Mouse (Mus musculus): ENCODE data around the gene Jph4. TPM values are rescaled to one million over a fixed set of nuclear protein-coding genes. Genes with fewer than 3 reads are reported as not detected.

Jph4 gene
- polyA plus RNA-seq, 1 experiment from 2014 or later, result 45.1 TPM

DNA sequence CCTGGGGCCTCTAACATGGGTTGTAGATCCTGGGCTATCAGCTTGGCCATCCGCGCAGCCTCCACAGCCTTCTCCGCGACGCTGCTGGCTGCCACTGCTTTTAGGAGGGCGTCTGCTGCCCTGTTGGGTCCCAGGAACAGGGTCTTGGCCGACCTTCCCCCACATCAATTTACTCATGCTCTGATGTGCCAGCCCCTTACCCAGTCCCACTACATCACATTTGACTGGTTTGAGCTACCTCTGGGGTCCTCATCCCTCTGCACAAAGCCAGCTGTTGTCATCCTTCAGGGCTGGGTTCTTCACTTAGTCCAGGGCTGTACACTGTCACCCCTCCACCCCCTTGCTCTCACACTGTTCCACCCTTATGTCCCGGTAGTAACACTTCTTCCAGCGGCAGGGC is 6.7 kb downstream of the Jph4 start:
- Histone ChIP-seq H3K36me3 (ENCODE audit: control insufficient read depth, insufficient read depth) (peaks cover 3% of the 10 kb centered on the region; the same call in 1 of the 2 replicates), H3K9ac (replicated peaks; ENCODE audit: low read depth, low read length) (peak overlapping the region; percentile 38; the same call in 1 of the 2 replicates), H3K4me3 (replicated peaks; ENCODE audit: low read length) (no peak overlapping the region), H3K9me3 (ENCODE audit: control insufficient read depth, low read length) (no peaks in the 10 kb centered on the region), H3K27ac (ENCODE audit: low read length) (peak overlapping the region; percentile 67), H3K4me1 (replicated peaks; ENCODE audit: control insufficient read depth, insufficient read depth, low read length) (peaks cover 80% of the 10 kb centered on the region), H3K4me2 (ENCODE audit: low read length) (0 out of 2 replicates have a peak overlapping the region, but pooled peaks have one; percentile 4), H3K27me3 (replicated peaks; ENCODE audit: control insufficient read depth, insufficient read depth, low read length) (0 out of 2 replicates have a peak, but pooled peaks cover 2% of the 10 kb centered on the region)
- 42% methylated on average over 9 of the region's 9 CpGs for WGBS
- ATAC-seq, result no peak

DNA sequence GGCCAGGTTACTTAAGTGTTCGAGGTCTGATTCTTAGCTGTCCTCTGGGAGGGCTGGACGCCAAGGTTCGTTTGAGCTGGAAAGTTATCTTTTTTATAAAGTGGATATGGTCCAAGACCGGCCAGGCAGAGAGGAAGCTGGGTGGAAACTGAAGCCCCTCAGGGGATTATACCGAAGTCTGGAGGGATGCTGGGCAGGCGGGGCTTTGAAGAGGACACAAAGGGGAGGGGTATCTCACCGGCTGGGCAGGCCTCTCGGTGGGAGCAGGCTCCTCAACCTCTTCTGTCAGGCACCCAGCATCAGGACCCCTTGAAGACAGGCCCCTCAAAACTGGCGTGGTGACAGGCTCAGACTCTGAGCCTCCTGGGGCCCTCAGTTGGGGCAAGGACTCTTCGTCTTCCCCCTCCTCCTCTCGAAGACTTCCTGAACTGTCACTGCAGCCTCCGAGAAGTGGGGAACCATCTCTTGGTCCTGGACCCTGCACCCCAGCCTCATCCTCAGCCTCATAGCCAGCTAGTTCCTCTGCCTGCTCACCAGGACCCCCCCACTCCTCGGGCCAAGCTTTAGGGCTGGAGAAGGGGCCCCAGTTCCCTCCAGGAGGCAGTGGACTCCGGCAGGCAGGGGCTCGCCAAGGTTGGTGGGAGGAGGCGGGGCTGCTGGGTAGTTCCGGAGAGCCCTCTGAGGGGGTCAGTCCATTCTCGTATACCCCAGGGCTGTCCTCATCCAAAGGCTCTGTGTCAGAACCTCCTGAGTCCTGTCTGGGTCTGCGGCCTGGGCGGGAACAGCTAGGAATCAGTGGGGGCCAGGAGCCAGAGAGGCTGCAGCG is 7.5 kb downstream of the Jph4 start:
- Histone ChIP-seq H3K4me3 (replicated peaks; ENCODE audit: low read length) (no peak overlapping the region), H3K4me2 (ENCODE audit: low read length) (peak overlapping the region; percentile 40), H3K27me3 (replicated peaks; ENCODE audit: control insufficient read depth, insufficient read depth, low read length) (0 out of 2 replicates have a peak, but pooled peaks cover 2% of the 10 kb centered on the region), H3K4me1 (replicated peaks; ENCODE audit: control insufficient read depth, insufficient read depth, low read length) (peaks cover 82% of the 10 kb centered on the region), H3K36me3 (ENCODE audit: control insufficient read depth, insufficient read depth) (peaks cover 3% of the 10 kb centered on the region; the same call in 1 of the 2 replicates), H3K27ac (ENCODE audit: low read length) (peak overlapping the region; percentile 67), H3K9me3 (ENCODE audit: control insufficient read depth, low read length) (no peaks in the 10 kb centered on the region), H3K9ac (replicated peaks; ENCODE audit: low read depth, low read length) (peak overlapping the region; percentile 38; the same call in 1 of the 2 replicates)
- ATAC-seq, result no peak
- 15% methylated on average over 21 of the region's 21 CpGs for WGBS

DNA sequence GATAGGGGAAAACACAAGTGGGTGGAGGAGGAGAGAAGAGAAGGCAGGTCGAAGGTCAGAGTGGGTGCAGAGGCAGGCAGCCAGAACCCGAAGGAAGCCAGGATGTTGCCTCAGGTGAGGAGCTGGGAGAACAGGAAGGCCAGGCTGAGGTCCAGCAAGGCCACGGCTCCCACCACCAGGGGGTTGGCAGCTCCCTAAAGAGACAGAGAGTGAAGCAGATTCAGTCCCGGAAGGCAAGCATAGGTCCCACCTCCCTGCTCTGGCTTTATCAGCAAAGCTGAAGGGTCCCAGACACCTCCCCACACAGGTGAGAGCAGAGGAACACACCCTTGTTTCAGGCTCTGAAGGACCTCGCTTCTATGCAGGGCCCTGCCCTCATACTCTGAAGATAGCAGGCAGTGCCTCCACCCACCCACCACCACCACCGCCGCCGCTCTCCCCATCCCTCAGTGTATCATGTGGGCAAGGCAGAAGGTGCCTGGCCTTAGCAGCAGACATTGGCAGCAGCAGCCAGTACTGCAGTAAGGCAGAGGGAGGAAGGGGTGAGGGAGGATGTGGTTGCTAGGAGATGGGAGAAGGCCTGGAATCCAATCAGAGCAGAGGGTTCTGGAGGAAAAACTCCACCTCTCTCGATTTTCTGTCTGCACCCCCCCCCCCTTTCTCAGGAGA is 8.4 kb downstream of the Jph4 start:
- Histone ChIP-seq H3K9me3 (ENCODE audit: control insufficient read depth, low read length) (no peaks in the 10 kb centered on the region), H3K27ac (ENCODE audit: low read length) (peak overlapping the region; percentile 91), H3K4me3 (replicated peaks; ENCODE audit: low read length) (peak overlapping the region; percentile 7; the same call in 1 of the 2 replicates), H3K9ac (replicated peaks; ENCODE audit: low read depth, low read length) (peak overlapping the region; percentile 47), H3K4me1 (replicated peaks; ENCODE audit: control insufficient read depth, insufficient read depth, low read length) (peaks cover 73% of the 10 kb centered on the region), H3K36me3 (ENCODE audit: control insufficient read depth, insufficient read depth) (peaks cover 3% of the 10 kb centered on the region; the same call in 1 of the 2 replicates), H3K4me2 (ENCODE audit: low read length) (peak overlapping the region; percentile 40), H3K27me3 (replicated peaks; ENCODE audit: control insufficient read depth, insufficient read depth, low read length) (no peaks in the 10 kb centered on the region)
- ATAC-seq, result peak; percentile 89
- WGBS, result 23% methylated on average over 9 of the region's 9 CpGs

DNA sequence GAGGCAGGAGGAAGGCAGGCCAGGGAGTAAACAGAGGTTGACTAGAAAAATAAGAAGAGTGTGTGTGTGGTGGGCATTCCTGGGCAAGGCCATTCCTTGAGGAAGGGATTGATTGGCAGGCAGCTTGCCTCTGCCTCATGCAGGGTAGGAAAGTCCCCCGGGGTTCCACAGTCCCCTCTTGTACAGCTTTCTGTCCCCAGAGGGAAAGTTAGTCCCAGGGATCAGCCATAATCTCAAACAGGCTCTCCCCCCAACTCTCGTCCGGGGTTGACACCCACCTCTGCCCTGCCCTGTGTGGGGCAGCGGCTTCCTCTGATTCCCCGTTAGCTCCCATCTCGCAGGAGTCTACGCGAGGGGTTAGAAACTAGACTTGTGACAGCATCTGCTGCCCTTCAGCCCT is 9.7 kb downstream of the Jph4 start:
- no peak overlapping the region for H3K27ac ChIP-seq (ENCODE audit: low read length)
- H3K4me1 ChIP-seq (replicated peaks; ENCODE audit: control insufficient read depth, insufficient read depth, low read length), result peaks cover 62% of the 10 kb centered on the region
- H3K4me2 ChIP-seq (ENCODE audit: low read length), result no peak overlapping the region
- H3K27me3 ChIP-seq (replicated peaks; ENCODE audit: control insufficient read depth, insufficient read depth, low read length), result no peaks in the 10 kb centered on the region
- H3K9ac ChIP-seq (replicated peaks; ENCODE audit: low read depth, low read length), result no peak overlapping the region
- no peaks in the 10 kb centered on the region for H3K36me3 ChIP-seq (ENCODE audit: control insufficient read depth, insufficient read depth)
- no peak for ATAC-seq
- H3K9me3 ChIP-seq (ENCODE audit: control insufficient read depth, low read length), result no peaks in the 10 kb centered on the region
- 65% methylated on average over 8 of the region's 8 CpGs for WGBS
- no peak overlapping the region for H3K4me3 ChIP-seq (replicated peaks; ENCODE audit: low read length)

DNA sequence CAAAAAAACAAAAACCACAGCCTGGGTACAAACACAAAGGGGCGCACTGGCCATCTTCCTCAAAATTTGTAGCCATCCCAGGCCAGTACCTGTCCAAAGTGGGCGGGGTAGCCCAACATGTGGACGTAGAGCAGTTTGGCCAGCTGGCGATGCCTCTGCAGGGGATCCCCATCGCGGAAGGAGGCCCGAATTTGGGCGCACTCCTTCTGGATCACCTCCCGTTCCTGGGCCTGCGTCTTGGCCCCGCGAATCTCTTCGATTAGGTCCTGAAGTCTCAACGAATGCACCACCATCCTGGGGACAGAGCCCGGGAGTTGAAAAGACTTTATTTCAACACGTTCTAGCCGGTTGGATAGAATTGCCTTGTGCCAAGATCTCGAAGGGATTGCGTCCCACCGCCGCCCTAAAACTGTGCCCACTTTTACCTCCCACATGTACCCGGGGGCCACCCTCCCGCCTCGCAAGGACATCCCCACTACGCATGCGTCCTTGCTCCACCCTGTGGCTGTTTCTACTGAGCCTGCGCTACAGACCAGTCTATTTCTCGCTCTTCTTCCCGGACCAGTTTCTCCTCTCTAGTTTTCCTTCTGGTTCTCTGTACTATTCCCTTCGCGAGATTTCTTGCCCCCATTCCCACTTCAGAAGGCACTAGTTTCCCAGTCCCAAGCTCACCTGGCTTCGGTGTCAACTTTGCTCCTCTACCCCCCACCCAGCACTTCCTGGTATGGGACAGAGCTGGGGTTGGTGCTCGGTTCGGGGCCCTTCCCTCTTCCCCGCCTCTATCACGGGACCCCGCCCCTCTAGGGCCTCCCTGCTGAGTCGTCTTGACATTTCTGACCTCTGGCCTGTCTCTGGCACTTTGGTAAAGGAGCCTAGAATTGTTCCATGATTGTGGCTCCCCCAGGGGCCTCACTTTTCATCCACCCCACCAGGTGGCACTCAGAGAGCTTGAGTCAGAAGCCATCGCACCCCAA is 10.6 kb downstream of the Jph4 start, which contains the start of gene Ap1g2:
Gene Ap1g2, minus strand, starts transcription at position 758 of the 974 bp plus-strand sequence.
- Histone ChIP-seq H3K4me1 (replicated peaks; ENCODE audit: control insufficient read depth, insufficient read depth, low read length) (peaks cover 57% of the 10 kb centered on the region), H3K36me3 (ENCODE audit: control insufficient read depth, insufficient read depth) (no peaks in the 10 kb centered on the region), H3K4me2 (ENCODE audit: low read length) (peak within 1 kb of the TSS; percentile 78), H3K9ac (replicated peaks; ENCODE audit: low read depth, low read length) (peak within 1 kb of the TSS; percentile 53), H3K27ac (ENCODE audit: low read length) (peak within 1 kb of the TSS; percentile 84), H3K4me3 (replicated peaks; ENCODE audit: low read length) (peak within 1 kb of the TSS; percentile 46), H3K9me3 (ENCODE audit: control insufficient read depth, low read length) (no peaks in the 10 kb centered on the region), H3K27me3 (replicated peaks; ENCODE audit: control insufficient read depth, insufficient read depth, low read length) (no peaks in the 10 kb centered on the region)
- ATAC-seq, result peak; percentile 63
- under 1% methylated on average over 39 of the region's 39 CpGs for WGBS

DNA sequence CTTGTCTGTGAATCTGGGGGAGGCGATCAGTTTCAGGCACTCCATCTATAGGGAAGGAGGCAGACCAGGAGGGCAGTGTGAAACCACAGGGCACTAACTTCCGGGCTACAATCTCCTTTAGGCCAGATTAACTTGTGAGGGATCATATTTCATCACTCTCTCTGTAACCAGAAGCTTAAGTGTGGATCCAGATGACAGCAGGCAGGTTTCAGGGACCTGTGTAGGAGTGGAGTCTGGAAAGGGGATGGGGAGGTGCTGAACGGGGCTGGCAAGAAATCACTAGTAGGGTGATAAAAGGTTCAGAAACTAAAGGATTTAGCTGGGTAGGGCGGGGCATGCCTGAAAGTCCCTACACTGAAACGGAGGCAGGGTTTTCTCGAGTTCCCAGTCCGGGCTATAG is 11.3 kb downstream of the Jph4 start:
- ATAC-seq, result no peak
- peaks cover 53% of the 10 kb centered on the region for H3K4me1 ChIP-seq (replicated peaks; ENCODE audit: control insufficient read depth, insufficient read depth, low read length)
- WGBS, result 7% methylated on average over 7 of the region's 7 CpGs
- peak overlapping the region; percentile 53 for H3K9ac ChIP-seq (replicated peaks; ENCODE audit: low read depth, low read length)
- peak overlapping the region; percentile 78 for H3K4me2 ChIP-seq (ENCODE audit: low read length)
- no peaks in the 10 kb centered on the region for H3K27me3 ChIP-seq (replicated peaks; ENCODE audit: control insufficient read depth, insufficient read depth, low read length)
- H3K36me3 ChIP-seq (ENCODE audit: control insufficient read depth, insufficient read depth), result no peaks in the 10 kb centered on the region
- peak overlapping the region; percentile 84; the same call in 1 of the 2 replicates for H3K27ac ChIP-seq (ENCODE audit: low read length)
- H3K9me3 ChIP-seq (ENCODE audit: control insufficient read depth, low read length), result no peaks in the 10 kb centered on the region
- peak overlapping the region; percentile 46 for H3K4me3 ChIP-seq (replicated peaks; ENCODE audit: low read length)

DNA sequence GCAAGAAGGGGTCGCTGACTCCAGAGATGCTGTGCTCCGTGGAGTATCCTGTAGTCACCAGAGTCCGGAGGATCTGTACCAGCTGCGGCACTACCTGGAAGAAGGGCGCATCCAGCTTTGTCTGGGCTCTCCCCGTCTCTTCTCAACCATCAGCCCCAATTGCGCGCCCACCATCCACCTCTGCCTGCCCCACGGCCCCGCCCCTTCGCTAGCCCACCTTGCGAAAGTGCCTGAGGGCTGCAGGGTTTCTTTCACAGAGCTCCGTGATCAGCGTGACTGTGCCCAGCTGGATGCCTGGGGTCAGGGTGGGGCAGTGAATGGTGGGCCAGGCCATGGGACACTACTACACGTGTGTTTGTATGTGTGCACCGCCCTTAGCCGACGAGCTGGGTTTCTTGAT is 12.4 kb downstream of the Jph4 start:
- H3K4me1 ChIP-seq (replicated peaks; ENCODE audit: control insufficient read depth, insufficient read depth, low read length), result peaks cover 43% of the 10 kb centered on the region
- no peaks in the 10 kb centered on the region for H3K27me3 ChIP-seq (replicated peaks; ENCODE audit: control insufficient read depth, insufficient read depth, low read length)
- H3K4me2 ChIP-seq (ENCODE audit: low read length), result no peak overlapping the region
- WGBS, result 87% methylated on average over 18 of the region's 18 CpGs
- no peak for ATAC-seq
- H3K4me3 ChIP-seq (replicated peaks; ENCODE audit: low read length), result no peak overlapping the region
- H3K9ac ChIP-seq (replicated peaks; ENCODE audit: low read depth, low read length), result no peak overlapping the region
- no peaks in the 10 kb centered on the region for H3K36me3 ChIP-seq (ENCODE audit: control insufficient read depth, insufficient read depth)
- H3K9me3 ChIP-seq (ENCODE audit: control insufficient read depth, low read length), result no peaks in the 10 kb centered on the region
- H3K27ac ChIP-seq (ENCODE audit: low read length), result no peak overlapping the region

DNA sequence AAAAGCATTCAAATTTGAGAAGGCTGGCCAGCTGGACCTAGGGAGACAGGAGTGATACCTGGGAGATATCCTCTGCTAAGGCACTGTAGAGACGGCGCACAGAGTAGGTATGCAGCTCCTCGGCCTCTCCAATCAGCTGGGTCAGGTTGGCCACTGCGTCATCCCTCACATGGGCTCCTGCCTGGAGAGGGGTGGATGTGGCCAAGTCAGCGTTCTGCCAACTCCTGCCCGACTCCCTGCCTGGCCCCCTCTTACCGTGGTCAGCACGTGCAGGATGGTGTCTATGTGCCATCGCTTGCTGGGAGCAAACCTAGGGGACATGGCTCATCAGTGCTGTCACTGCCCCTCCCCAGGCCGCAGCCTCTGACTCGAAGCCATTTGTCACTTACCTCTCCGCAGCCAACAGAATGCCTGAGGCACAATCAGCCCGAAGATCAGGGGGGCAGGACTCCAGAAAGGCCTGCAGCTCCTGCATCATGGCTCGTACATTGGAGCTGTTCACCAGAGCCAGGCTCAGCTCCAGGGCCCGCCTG is 14.4 kb downstream of the Jph4 start:
- no peak for ATAC-seq
- no peaks in the 10 kb centered on the region for H3K36me3 ChIP-seq (ENCODE audit: control insufficient read depth, insufficient read depth)

More for the DNA sequence above, 14.4 kb downstream of the Jph4 start:
- H3K4me3 ChIP-seq (replicated peaks; ENCODE audit: low read length), result no peak overlapping the region
- H3K4me1 ChIP-seq (replicated peaks; ENCODE audit: control insufficient read depth, insufficient read depth, low read length), result peaks cover 23% of the 10 kb centered on the region
- no peak overlapping the region for H3K4me2 ChIP-seq (ENCODE audit: low read length)
- 85% methylated on average over 15 of the region's 15 CpGs for WGBS
- no peak overlapping the region for H3K27ac ChIP-seq (ENCODE audit: low read length)
- no peak overlapping the region for H3K9ac ChIP-seq (replicated peaks; ENCODE audit: low read depth, low read length)
- H3K9me3 ChIP-seq (ENCODE audit: control insufficient read depth, low read length), result no peaks in the 10 kb centered on the region
- H3K27me3 ChIP-seq (replicated peaks; ENCODE audit: control insufficient read depth, insufficient read depth, low read length), result no peaks in the 10 kb centered on the region

All from forebrain, embryonic 16.5 days (tissue).